Mouse (Mus musculus) spleen, postnatal 10 days (tissue): ENCODE measurements at regions not wholly inside any gene's neighbourhood (a gene's known extent, or its start where the extent isn't known, plus 50 kb on each side); places are given as distances from the start of the nearest gene placed in this dataset.
"Not testable (repeated sequence)": the region's sequence is repeated elsewhere in the genome, so short reads cannot be mapped to it uniquely, and the experiment has no call there.

Experiments
- DNase-seq, 2 experiments: peaks; one replicate each; pipeline ENCODE4 v3.0.0; 2021 to 2022; ENCODE audit warnings: low spot score in 2 of 2

DNA sequence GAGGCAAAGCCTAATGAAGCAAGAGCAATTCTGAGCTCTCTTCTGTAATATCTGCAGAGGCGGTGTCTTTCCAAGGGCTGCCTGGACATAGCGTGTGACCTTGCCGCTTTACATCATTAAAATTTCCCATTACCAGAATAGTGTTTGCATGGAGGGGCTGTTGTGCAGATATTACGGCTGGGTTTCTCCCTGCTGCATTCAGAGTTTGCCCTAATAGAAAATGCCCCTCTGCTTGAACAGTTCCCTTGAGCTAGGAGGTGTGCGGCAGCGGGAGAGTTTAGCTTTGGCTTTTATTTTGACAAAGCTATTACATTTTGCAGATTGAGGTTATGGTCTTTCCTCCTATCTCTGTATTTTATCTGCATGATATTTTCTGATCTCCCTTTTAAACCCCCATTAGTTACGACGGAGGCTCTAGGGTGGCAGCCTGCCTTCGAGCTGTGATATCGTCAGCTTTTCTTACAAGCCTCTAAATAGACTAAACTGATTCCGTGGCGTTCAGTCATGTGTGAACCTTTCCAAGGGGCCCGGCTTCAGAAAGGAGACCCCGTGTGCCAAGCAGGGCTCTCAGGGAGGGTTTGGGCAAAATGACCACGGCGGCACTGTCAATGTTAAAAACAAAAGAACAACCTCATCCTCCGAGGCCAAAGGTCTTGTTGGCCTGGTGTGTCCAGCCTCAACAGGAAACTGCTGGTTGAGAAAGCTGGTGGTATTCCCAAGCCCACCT lies 182.2 kb upstream of the Pmfbp1 start:
- DNase-seq = no peak

DNA sequence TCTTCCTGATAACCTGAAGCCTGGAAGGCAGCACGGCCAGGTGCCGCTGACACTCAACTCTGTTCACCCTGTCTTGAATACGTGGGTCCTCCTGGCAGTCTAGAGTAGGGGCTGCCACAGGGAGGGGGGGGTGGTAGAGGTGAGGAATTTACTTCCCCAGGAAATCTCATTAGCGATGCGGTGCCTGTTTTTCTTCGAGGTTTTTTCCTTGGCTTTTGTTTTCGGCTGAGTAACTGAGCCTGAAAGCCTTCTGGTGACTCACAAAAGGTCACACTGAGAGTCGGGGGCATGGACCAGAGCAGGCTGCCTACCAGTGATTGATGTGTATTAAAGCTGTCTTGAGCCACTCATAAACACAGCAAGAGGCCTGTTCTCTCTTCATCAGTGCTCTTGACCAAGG lies 181.1 kb upstream of the Pmfbp1 start:
- DNase-seq = no peak

DNA sequence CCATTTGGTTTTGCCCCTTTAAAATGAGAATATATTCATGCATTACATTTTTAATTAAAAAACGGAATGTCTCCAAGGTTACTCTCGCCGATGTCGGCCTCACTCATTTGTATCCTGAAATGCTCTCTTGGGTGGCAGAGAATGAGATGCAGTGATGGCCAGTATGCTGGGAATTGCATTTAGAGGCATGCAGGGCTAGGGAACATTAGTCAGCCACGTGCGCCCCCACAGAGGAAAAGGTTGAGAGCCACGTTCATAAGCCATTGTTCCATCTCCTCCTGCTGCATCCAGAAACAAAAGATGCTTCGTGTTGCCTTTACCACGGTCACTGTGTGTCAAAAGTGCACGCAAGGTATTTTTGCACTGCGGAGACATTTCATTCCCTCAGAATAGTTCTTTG lies 172.9 kb upstream of the Pmfbp1 start:
- DNase-seq = no peak

DNA sequence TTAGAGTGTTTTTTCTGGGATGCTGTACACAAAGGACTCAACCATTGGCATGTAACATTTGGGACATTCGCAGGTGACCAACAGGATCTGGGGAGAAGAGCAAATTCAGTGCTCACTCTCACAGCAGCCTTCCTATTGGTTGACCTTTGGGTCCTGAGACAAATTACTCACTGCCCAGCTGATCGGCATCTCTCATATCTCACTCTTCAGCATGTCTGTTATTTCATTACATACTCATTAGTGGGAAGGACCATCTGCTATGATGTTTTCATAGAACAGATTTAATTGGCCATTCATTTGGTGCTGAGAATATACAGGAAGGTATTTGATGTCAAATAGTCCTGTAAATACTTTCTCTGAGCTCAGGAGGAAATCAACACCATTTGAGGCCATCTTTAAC lies 170.5 kb upstream of the Pmfbp1 start:
- no peak for DNase-seq

DNA sequence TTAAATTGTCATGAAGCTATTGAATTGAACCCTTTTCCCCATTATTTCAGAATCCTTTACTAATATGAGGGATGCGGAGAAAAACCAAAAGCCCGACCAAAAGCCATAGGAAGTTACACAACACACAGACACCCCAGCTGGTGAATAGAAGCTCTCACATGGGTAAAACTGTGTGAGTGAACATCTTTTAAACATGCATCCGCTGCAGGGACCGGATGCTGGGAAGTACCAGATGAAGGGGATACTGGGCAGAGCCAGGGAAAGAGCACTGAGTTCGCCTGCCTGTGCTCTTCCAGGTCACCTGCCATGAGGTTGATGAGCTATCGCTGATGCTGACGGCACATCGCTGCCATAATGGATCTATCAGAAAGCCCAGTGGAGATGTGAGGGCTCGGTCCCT lies 169.6 kb upstream of the Pmfbp1 start:
- DNase-seq = no peak

DNA sequence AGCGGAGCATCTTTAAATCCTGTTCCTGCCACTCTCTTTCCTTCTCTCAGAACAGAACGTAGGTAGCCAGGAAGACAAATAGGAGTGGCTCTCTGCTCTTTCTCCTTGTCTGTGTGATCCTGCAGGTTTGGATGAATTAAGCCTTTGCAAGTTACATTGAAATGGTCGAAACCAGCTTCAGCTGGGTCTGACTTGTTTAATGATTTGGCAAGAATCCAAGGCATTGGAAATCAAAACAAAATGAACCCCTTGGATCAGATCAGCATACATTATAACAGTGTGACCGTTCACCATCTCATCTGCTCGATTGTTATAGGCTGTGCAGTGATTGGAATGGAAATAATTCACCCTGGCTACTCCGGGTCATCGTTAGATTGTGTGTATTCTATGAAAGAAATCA lies 157.6 kb upstream of the Pmfbp1 start:
- DNase-seq = no peak

DNA sequence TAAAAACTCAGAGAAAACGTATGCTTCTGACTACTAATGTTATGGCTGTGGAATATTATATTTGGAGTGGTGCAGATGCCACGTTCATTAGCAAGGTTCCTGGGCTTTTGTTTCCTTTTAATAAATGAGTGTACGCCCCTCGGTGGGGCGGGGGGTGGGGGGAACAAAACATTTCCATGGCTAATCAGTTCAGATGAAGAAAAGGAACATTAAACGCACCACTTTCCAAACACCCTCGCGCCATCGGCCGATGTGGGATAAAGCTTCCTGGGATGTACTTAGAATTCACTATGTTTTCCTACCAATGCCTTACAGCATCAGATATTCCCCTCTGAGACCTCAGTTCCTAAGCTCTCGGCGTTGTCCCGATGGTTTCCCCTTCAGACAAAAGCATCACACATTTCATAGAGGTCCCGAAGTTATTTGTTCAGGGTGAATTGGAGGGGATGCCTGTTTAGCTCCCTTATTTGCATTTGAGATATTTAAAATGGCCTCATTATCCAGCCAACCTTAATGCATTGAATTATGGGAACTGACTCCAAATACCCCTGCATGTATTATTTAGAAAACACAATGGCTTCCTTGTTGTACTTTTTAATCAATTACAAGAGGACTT lies 155.5 kb upstream of the Pmfbp1 start:
- no peak for DNase-seq

DNA sequence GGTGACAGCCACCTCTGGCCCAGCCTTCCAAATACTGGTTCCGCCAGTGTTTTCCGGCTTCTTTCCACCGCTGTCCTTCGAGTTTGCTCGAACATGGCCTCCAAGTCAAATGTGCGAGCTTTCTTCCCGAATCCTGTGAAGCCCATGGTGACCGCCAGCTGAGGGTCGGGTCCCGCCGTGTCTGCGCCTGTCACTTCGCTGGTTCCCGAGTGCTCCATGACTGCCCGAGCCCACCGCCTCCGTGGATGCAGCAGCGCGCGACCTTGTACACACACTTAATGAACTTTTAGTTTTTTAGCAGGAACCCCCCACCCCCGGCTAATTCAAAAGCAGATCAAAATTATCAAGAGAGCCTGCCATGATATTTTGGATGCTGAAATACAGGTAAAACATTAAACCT lies 153.2 kb upstream of the Pmfbp1 start:
- not testable (repeated sequence) for DNase-seq

DNA sequence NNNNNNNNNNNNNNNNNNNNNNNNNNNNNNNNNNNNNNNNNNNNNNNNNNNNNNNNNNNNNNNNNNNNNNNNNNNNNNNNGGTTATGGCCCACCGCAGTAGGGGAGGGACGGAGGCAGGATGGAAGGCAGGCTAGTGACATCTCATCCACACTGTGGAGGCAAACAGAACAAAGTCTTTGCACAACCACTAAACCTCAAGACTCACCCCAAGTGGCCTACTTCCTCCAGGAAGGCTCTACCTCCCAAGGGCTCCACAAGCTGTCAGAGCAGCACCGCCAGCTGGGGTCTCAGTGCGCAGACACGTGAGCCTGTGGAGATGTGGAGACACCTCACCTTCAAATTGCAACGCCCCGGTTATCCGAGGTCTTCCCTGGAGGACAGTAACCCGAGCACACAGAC lies 138.7 kb upstream of the Pmfbp1 start:
- DNase-seq = no peak

DNA sequence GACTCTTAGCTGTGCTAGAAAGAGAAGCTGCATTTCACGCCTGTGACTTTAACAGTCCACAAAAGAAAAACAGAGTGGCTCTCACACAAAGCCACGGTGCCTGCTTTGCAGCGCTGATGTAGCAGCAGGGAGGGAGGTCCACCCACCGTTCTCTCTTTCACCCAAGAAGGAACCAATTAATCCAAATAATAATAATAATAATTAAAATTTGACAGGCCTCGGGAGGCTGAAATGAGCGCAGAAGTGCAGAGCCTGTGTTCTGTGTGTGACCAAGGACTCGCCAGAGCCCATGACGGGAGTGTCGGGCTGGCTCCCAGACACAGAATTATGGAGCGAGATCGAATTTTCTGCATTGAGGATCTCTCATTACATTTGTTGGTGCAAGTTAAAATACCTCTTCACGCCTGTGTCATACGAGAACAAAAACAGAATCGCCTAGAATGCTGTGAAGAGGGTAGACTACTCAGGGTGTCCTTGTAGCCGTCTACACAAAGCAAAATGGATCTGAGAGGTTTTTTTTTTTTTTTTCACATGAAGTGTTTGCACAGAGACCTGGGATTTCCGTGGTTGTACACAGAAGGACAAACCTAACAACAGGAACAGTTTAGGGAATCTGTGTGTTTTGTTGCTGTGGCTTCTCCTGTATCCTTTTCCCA lies 134.3 kb upstream of the Pmfbp1 start:
- DNase-seq = no peak

DNA sequence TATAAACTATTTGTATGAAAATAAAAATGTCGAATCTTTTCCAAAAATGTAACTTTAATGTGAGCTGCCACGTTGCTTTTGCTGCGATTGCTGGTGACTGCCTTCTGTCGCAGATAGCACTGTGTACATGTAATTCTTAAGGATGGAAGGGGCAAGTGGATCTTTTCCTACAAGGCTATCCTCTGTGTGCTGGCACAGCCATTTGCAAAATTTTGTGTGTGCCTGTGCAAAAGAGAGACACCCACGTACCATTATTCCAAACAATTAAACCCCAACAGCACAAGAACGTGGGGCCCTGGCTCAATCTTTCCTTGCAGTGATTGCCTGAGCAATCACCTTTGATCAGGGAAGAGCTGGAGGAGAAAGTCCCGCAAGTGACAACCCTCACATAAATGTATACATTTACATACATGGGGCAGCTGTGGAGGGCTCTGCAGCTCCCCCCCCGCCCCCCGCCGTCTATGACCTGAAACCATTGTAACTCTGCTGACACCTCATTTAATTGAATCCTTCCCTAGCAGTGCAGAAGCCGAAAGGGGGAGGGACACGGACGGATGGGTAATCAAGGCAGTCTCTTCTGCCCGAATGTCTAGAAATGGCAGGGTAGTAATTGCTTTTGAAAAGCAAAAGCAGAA lies 133.6 kb upstream of the Pmfbp1 start:
- no peak for DNase-seq

DNA sequence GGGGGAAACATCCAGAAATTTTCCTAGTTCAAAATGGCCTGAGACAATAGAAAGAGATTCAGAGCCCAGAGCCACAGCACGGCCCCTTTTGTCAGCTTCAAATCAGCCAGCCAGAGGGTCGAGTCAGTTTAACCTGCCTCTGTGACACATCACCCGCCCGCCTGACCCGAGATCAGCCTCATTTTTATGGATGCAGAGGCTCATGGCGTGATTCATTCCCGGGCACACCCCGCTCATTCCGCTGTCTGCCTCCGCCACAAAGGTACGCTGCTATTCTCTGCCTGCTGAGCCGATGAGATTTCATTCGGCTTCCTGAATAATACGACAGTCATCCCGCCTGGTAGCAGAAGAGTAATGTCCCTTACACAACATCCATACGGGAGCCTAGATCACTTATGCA lies 132.9 kb upstream of the Pmfbp1 start:
- no peak for DNase-seq

DNA sequence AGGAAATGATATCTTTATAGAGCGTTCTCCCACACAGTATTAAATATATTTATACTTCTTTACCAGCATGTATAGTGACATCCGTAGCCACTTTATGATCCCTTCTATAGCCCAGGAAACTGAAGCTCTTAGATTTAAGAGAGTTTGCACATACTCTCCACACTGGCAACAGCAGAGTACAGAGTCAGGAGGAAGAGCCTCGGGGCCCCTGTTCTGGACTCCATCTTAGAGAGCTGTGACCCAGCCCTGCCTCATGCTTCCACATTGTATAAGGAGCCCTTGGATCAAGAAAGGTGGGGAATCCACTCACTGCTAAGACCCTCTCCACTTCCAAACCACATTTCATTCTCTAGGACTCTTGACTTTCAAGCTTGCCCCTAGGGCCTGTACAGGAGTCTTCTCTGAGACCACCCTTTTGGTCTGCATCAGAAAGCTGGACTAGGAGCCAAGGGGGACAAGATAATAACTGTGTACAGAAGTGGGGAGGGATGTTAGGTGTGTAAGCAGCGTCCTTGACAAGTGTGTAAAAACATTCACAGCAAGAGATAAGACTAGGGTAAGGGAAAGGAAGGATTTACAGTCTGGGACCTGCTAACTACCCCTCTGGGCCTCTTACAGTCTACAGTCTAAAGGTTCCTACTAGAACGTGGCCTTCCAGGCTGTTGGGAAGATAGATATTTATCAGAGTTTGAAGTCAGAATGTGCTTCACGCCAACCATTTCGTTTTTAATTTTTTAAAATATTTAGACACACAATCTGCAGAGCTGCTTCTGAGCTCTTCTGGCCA lies 132.1 kb upstream of the Pmfbp1 start:
- DNase-seq = no peak

DNA sequence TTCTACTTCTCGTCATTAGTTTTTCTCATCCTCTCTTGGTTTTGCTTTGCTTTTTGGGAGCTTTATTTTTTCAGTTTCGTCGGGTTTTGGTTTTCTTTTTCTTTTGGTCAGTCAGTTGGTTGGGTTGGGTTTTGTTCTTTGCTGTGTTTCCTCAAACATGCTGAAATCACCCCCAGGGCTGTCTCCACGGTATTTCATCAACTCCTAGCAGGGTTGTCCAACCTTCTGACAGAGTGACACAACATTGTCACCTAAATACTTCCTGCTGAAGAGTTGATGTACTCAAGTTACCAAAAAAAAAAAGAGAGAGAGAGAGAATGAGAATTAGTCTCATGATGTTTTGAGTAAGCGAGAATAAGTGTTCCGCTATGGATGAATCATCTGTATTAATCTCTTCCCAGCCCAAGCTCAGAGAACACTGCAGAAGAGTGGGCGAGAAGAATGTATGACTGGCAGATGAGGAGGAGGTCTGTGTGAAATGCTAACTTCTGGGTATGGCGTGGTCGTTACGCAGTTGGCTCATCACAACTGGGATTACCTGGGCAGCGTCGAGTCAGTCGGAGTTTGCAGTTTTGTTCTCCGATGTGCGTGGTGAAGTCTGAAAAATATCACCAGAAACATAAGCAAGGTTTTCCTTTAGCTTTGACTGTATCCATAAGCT lies 130.5 kb upstream of the Pmfbp1 start:
- DNase-seq = no peak

DNA sequence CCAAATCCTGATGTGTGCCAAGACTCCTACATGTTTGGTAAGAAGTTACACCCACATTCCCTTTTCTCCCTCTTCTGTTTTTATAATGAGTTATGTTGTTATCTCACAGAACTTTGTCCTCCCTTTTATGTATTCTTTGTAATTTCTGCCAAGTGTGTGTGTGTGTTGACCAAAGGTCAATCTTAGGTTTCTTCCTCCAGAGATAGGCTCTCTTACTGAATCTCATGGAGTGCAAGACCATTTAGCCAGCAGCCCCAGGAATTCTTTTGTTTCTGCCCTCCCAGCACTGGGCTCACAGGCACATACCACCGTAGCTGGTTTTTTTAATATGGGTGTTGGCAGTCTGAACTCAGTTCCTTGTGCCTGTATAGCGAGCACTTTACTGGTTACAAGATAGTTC lies 119.8 kb upstream of the Pmfbp1 start:
- DNase-seq = no peak

DNA sequence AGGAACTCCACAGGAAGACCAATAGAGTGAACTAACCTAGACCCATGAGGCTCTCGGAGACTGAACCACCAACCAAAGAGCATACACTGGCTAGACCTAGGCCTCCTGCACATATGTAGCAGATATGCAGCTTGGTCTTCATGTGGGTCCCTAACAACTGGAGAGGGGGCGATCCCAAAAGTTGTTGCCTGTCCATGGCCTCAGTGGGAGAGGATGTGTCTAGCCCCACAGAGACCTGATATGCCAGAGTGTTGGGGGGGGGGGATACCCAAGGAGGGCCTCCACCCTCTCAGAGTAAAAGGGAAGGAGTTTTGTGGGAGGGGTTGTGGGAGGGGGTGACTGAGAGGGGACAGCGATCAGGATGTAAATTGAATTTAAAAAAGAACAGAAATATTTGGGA lies 108.9 kb upstream of the Pmfbp1 start:
- DNase-seq = no peak

DNA sequence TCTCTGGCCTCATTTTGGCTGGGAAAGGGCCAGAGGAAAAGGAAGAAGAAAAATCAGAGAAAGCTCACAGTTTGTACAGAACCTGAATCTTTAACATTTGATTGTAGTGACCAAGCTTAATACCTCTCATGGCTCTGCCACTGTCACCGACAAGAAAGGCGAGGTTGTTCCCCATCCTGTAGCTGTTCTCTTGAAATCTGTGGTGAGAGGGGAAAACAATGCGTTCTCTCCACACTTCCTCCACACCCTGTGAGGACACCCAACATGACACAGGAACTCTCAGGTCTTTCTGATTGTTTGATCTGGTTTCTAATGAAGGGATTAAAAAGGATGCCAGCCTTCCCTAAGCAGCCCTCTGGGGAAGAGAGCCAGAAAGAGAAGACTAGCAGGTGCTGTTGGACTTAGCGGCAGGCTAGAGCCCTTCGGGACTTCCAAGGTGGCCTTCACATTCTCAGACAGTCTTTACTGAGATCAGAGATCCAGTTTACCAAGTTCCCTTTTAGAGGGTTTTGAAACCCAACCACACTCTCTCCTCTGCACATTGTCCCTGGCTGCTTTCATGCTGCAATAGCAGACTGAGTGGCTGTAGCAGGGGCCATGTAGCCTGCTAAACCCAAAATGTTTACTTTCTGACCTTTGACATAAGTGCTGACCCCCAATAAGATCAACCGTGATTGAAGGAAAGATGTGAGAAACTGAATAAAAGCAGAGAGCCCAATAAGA lies 98.5 kb upstream of the Pmfbp1 start:
- no peak for DNase-seq

DNA sequence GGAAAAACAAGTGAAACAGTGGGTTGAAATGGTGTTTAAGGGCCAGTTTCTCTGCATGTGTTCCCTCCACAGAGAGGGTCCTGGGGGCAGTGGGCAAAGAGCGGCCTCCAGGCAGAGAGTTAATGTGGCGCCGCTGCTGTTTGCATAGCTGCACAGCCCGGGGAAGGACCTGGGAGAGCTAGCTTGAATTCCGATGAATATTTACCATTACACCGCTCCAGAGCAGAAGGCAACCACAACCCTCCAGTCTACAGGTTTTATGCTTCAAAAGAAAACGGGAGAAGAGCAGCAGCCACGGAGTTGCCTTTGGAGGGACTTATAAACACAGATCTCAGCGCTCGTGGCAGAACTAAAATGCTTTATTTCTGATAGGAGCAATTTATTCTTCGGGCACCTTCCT lies 94.2 kb upstream of the Pmfbp1 start:
- no peak for DNase-seq

DNA sequence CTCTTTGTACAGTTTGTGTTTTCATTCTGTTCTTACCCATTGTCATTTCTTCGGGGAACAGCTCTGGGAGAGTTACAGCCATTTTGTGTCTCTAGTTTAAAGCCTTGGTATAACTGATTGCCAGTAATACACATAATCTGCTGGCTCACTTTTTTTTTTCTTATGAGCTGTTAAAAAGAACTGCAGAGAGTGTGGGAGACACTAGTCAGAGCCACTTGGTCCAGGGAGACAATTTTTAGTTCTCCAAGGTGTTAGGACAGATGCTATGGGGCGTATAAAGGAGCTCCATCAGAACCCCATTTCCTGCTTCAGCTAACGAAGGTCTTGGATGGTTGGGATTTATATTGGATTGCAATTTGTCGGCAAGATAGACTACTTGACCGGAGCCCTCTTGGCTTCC lies 93.6 kb upstream of the Pmfbp1 start:
- DNase-seq = no peak

DNA sequence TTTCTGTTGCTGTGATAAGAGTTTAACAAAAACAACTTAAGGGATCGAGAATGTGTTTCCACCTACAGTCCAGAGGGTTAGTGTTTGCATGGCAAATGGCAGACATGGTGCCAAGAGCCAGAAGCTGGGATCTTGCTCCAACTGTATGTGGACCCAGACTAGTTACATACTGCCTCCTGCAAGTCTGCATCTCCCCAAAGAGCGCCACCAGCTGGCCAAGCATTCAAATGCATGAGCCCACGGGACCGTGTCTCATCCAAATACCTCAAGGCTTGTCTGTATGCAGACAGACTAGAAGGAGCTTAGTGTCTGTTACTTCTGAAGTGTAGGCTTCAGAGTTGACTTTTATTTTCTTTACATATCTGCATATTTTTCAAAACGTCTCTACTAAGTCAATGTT lies 85.9 kb upstream of the Pmfbp1 start:
- peak in 1 of 2 experiments; percentile 15 for DNase-seq

DNA sequence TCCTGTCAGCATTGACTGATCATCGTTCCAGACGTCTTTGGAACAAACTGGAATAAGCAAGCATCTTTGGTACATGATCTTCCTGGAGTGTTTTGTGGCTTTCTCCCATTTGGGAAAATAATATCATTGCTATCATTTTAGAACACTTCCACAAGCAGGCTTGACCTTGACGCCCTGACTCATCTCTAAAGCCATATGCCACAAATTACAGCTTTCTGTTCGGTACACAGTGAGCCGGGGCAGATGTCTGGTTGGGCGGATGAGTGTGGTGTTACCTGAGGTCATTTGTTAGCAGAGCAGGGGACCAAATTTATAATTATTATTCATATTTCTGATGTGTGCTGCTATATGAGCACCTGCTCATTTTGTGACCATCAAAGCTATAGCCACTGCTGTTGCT lies 83.3 kb upstream of the Pmfbp1 start:
- DNase-seq = no peak
